Mouse (Mus musculus) forebrain, embryonic 14.5 days (tissue): ENCODE measurements at regions not wholly inside any gene's neighbourhood (a gene's known extent, or its start where the extent isn't known, plus 50 kb on each side); places are given as distances from the start of the nearest gene placed in this dataset.

Experiments used
- ATAC-seq: fragments of 200-750 bp; cut with Nextera tagmentation; 2 replicates; pipeline ENCODE4 v1.8.0; 2017; ENCODE audit warnings: mild to moderate bottlenecking, moderate library complexity
- DNase-seq: peaks from one replicate; pipeline ENCODE4 v3.0.0-alpha.2; 2015; ENCODE audit warnings: low spot score
- H3K27ac ChIP-seq: fragments of 300-500 bp; sonication (generic); 2 replicates; pipeline ENCODE4 v1.5.1; 2014; ENCODE audit warnings: low read depth, mild to moderate bottlenecking, control low read depth, low read length, moderate library complexity
- H3K27me3 ChIP-seq: fragments of 300-500 bp; sonication (generic); replicated peaks from 2 replicates; pipeline ENCODE4 v1.6.1; 2014; ENCODE audit warnings: low read length, control low read depth, mixed read lengths; ENCODE audit not compliant: control insufficient read depth, insufficient read depth
- H3K36me3 ChIP-seq: fragments of 300-500 bp; sonication (generic); 2 replicates; pipeline ENCODE4 v1.6.1; 2014; ENCODE audit warnings: low read length, control low read depth; ENCODE audit not compliant: control insufficient read depth, insufficient read depth
- H3K4me1 ChIP-seq: fragments of 300-500 bp; sonication (generic); 2 replicates; pipeline ENCODE4 v1.6.1; 2014; ENCODE audit warnings: antibody characterized with exemption, low read length, control low read depth; ENCODE audit not compliant: control insufficient read depth, insufficient read depth
- H3K4me2 ChIP-seq: fragments of 300-500 bp; sonication (generic); 2 replicates; pipeline ENCODE4 v1.6.1; 2014; ENCODE audit warnings: mild to moderate bottlenecking, control low read depth, low read length
- H3K4me3 ChIP-seq: fragments of 300-500 bp; sonication (generic); 2 replicates; pipeline ENCODE4 v1.5.1; 2014; ENCODE audit warnings: low read depth, low read length, control low read depth
- H3K9ac ChIP-seq: fragments of 300-500 bp; sonication (generic); 2 replicates; pipeline ENCODE4 v1.6.1; 2014; ENCODE audit warnings: mild to moderate bottlenecking, low read length, control low read depth, moderate library complexity
- H3K9me3 ChIP-seq: fragments of 300-500 bp; sonication (generic); replicated peaks from 2 replicates; pipeline ENCODE4 v1.6.1; 2016; ENCODE audit warnings: low read length, control low read depth, mixed read lengths; ENCODE audit not compliant: control insufficient read depth
- WGBS: fragments of 180-500 bp; shearing (Covaris S2); extraction: QIAGEN DNeasy Blood & Tissue Kit; methylation state at CpG from one replicate; pipeline ENCODE4 v1.1.7; 2014; 5-methylcytosine and 5-hydroxymethylcytosine counted together

DNA sequence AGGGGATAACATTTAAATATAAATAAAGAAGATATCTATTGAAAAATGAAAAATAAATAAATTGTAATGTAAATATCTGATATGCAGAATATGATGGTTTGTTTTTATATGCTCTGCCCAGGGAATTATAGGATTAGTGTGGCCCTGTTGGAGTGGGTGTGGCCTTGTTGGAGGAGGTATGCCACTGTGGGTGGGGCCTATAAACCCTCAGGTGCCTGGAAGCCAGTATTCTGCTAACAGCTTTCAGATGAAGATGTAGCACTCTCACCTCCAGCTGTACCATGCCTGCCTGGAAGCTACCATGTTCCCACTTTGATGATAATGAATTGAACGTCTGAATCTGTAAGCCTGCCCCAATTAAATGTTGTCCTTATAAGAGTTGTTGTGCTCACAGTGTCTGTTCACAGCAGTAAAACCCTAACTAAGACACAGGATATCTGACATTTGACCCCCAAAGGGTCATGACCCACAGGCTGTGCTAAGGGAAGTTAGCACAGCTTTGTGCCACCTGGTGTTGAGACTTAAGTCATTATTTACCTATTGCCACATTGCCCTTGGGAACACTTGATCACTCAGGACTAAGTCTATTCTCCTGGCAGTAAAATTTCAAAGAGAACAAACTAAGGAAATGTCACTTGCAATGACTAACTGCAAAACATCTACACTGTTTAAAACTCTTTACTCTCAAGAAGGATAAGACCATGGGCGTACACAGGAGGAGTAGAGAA lies 270.4 kb downstream of the Plk2 start:
- no peak for ATAC-seq
- DNase-seq: no peak
- Histone ChIP-seq H3K4me3 (no peak overlapping the region), H3K27ac (no peak overlapping the region), H3K4me2 (no peak overlapping the region), H3K9me3 (no peaks in the 10 kb centered on the region), H3K36me3 (no peaks in the 10 kb centered on the region), H3K9ac (no peak overlapping the region), H3K4me1 (no peaks in the 10 kb centered on the region), H3K27me3 (no peaks in the 10 kb centered on the region)
- WGBS: 49% methylated on average over 2 of the region's 2 CpGs

DNA sequence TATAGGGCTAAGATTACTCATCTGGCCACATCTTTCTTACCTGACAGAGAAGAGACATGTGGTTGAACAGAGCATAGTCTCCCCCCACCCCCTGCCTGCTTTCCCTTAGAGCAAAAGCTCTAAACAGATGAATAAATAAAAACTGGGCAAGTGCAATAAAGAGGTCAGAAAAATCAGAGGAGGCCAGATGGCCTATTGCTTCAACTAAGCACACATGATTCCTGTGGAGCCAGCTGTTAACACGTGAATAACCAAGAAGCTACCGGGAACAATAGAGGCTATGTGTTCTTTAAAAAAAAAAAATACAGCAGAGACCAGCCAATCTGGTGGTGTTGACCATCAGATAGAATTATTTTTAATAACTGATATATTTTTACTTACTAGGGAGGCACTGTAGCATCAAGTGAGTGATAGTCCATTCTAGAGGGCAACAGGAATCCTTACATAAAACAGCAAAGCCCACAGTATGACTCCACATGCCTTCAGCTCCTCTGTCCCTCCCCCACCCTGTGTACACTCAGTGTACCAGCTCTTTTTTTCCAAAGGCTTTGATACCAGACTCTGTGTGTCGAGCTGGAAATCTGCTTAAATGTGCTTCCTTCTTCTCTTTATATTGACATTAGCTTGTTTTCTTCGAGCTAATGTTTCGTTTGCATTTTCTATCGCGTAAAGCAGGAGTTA lies 272.6 kb downstream of the Plk2 start:
- ATAC-seq (no peak), DNase-seq (no peak)
- Histone ChIP-seq H3K9me3 (no peaks in the 10 kb centered on the region), H3K27ac (no peak overlapping the region), H3K9ac (no peak overlapping the region), H3K4me3 (no peak overlapping the region), H3K4me2 (no peak overlapping the region), H3K36me3 (no peaks in the 10 kb centered on the region), H3K4me1 (no peaks in the 10 kb centered on the region), H3K27me3 (no peaks in the 10 kb centered on the region)
- 62% methylated on average over 7 of the region's 7 CpGs for WGBS

DNA sequence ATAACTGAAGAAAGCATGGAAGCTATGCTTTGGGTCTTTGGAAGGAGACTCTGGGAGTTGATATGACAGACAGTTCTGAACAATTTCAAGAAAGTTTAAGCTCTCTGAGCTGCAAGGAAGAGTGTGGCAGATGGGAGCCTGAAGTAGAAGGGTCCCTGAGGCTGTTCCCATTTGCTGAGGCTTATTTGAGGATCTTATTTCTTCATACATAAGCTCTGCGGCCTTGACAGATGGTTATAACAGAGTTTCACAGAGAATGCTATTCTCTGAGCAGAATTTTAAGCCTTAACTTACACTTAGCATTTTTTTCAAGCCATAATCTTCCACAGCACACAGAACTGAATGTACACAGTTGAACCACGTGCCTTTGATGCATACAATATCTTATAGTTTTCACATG lies 278.7 kb downstream of the Plk2 start:
- no peaks in the 10 kb centered on the region for H3K36me3 ChIP-seq
- no peak overlapping the region for H3K9ac ChIP-seq
- no peak overlapping the region for H3K4me3 ChIP-seq
- no peaks in the 10 kb centered on the region for H3K27me3 ChIP-seq
- WGBS: 72% methylated on average over 2 of the region's 2 CpGs
- no peaks in the 10 kb centered on the region for H3K9me3 ChIP-seq
- DNase-seq: peak; percentile 41
- ATAC-seq: peak; percentile 50; the same call in 1 of the 2 replicates
- H3K27ac ChIP-seq: no peak overlapping the region
- no peaks in the 10 kb centered on the region for H3K4me1 ChIP-seq
- no peak overlapping the region for H3K4me2 ChIP-seq

DNA sequence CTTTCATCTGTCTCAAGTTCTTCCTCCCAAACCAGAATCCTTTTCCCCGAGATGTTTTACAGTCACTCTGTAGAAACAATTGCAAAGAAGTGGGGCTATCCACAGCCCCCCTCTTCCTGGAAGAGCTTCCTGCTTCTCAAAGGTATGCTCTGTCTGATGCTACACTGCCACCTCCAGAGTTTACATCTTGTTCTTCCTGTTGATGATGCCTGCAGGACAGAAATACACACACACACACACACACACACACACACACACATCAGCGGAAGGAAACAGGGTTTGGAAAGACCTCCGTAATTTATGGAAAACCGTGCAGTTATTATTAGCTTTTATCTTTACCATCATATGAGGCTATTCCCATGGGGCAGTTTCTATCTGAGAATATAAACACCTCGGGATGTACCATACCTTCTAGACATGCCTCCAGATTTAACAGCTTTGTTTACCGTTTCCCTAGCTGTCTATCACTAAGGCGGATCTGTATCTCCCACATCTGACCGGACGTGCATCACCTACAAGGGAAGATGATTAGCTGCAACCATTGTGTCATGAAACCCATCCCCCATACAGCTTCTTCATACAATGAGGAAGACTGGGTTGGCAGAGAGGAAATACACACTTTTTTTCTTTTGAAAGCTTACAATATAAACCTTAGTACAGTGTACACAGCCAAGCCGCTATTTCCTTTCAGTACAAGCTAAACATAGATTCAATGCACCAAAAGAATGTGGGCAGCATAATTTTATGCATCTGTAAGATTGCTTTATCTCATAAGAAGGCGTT lies 288.6 kb downstream of the Plk2 start:
- Histone ChIP-seq H3K27me3 (no peaks in the 10 kb centered on the region), H3K27ac (no peak overlapping the region), H3K4me2 (no peak overlapping the region), H3K4me1 (no peaks in the 10 kb centered on the region), H3K4me3 (no peak overlapping the region), H3K9me3 (no peaks in the 10 kb centered on the region), H3K9ac (no peak overlapping the region), H3K36me3 (no peaks in the 10 kb centered on the region)
- WGBS: 86% methylated on average over 11 of the region's 11 CpGs
- DNase-seq (no peak), ATAC-seq (no peak)

DNA sequence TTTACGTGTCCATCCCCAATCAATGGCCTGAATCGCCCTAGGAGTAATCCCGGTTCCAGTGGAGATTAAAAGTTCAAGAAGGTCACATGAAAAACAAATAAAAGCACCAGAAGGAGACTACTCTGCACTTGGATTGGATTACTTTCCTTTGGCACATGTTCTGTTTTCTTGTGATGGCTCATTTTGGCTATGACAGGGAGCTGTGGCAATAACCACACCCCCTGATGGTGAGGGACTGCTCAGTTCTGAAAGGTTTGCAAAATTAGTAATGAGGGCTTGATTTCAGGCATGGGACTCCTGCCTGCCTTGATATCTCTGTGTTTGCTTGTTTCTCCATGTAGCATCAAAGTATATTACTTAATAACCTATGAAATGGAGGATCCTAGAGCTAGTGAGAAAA lies 293.9 kb downstream of the Plk2 start:
- ATAC-seq (no peak), DNase-seq (no peak)
- Histone ChIP-seq H3K4me3 (no peak overlapping the region), H3K4me2 (no peak overlapping the region), H3K36me3 (no peaks in the 10 kb centered on the region), H3K9me3 (no peaks in the 10 kb centered on the region), H3K9ac (no peak overlapping the region), H3K4me1 (peaks cover 4% of the 10 kb centered on the region; the same call in 1 of the 2 replicates), H3K27me3 (no peaks in the 10 kb centered on the region), H3K27ac (no peak overlapping the region)
- WGBS: 51% methylated on average over 3 of the region's 3 CpGs

DNA sequence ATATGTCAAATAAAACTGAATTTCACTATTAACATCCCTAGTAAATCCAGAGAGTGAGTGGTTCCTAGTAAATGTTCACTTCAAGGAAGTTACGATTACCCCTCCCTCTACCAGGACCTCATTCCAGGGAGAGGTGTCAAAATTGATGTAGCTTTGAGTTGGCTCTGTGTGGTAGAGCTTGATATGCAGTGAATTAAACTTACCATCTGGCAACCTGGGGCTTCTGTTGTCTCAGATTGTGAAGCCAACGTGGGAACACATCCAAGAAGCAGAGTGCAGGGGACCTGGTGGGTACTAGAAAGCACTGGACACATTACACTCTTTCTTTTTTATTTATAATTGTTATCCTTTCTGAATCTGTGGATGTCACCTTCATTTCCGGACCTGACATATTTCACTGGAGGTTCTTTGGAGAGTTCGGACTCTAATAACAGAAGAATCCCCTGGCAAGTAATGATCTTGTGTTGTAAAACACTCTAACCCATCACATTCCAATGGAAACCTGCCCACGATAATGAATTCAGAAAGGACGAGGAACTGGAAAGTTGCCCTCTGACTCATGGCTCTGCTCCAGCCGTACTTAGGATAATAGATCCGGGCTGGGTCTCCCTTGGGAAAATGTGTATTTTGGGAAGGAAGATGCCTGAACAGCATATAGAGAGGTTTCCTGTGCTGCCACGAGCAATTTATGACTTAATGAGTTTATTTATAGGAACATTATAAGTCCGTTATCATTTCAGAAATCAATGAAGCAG lies 295.8 kb downstream of the Plk2 start:
- 40% methylated on average over 10 of the region's 10 CpGs for WGBS
- Histone ChIP-seq H3K4me3 (no peak overlapping the region), H3K27ac (no peak overlapping the region), H3K9ac (no peak overlapping the region), H3K27me3 (no peaks in the 10 kb centered on the region), H3K36me3 (no peaks in the 10 kb centered on the region), H3K4me1 (peaks cover 4% of the 10 kb centered on the region; the same call in 1 of the 2 replicates), H3K9me3 (no peaks in the 10 kb centered on the region), H3K4me2 (peak overlapping the region; percentile 3; the same call in 1 of the 2 replicates)
- DNase-seq (peak; percentile 87), ATAC-seq (peak; percentile 91)

DNA sequence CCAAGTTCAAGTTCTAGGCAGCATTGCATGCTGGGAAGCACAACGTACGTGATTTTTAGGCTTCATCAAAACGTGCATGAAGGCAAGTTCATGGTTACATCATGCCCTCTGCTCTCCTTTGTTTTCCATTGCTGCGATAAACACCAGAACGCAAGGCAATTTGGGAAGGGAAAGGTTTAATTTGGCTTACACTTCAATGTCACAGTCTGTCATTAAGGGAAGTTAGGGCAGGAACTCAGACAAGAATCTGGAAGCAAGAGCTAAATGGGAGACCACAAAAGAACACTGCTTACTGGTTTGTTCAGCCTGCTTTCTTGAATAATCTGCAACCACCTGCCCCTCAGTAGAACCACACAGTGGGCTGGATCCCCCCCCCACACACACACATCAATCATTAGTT lies 297.9 kb downstream of the Plk2 start:
- Histone ChIP-seq H3K4me2 (no peak overlapping the region), H3K4me1 (peaks cover 4% of the 10 kb centered on the region; the same call in 1 of the 2 replicates), H3K27me3 (no peaks in the 10 kb centered on the region), H3K27ac (no peak overlapping the region), H3K9me3 (no peaks in the 10 kb centered on the region), H3K36me3 (no peaks in the 10 kb centered on the region), H3K9ac (no peak overlapping the region), H3K4me3 (no peak overlapping the region)
- 44% methylated on average over 5 of the region's 5 CpGs for WGBS
- DNase-seq (peak; percentile 22), ATAC-seq (no peak)

DNA sequence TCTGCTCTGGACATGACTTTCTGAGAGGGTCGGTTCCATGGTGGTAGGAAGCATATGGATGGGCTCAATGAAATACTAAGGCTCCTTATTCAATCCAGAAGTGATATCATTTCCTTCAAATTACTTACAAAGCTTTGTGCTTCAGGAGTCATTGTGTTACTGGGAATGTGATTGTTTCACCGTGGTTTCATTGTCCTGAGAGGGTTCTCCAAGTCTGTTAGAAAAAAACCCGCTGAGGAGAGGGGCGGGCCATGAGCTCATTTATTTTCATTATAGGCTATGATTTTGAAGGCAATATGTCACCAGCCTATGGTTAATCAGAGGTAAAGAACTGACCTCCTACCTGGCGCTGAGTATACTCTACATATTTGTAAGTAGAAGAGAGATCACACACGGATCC lies 300.0 kb downstream of the Plk2 start:
- Histone ChIP-seq H3K4me1 (peaks cover 4% of the 10 kb centered on the region; the same call in 1 of the 2 replicates), H3K27ac (no peak overlapping the region), H3K9ac (no peak overlapping the region), H3K27me3 (no peaks in the 10 kb centered on the region), H3K36me3 (no peaks in the 10 kb centered on the region), H3K9me3 (no peaks in the 10 kb centered on the region), H3K4me2 (no peak overlapping the region), H3K4me3 (no peak overlapping the region)
- ATAC-seq (no peak), DNase-seq (no peak)
- WGBS: 66% methylated on average over 6 of the region's 6 CpGs
